Mouse (Mus musculus): Measurements from ENCODE around the gene Tspan9. TPM values are rescaled to one million over a fixed set of nuclear protein-coding genes. Genes with fewer than 3 reads are reported as not detected.

Gene Tspan9
- polyA plus RNA-seq, 1 experiment from 2014 or later, result 62.6 TPM

DNA sequence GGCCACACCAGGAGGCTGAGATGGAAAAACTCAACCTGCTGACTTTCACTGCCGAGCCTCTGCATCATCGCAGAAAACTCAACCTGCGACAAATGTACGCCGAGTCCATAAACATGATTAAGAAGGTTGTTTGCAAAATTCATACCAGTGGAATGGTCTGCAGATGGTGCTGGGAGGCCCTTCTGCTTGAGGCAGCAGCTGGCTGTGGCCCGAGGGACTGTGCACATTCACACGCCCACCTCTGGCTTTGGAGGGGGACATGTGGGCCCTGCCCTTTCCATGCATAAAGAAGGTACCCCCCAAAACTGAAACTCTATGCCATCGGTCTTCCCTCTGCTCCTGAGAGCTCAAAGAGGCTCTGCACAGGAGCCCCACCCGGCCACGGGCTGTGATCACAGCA is 141.3 kb downstream of the Tspan9 start:
- peaks cover 23% of the 10 kb centered on the region for H3K4me1 ChIP-seq (ENCODE audit: control insufficient read depth, insufficient read depth, low read depth, low read length)
- H3K4me3 ChIP-seq (ENCODE audit: low read length), result no peak overlapping the region
- no peak overlapping the region for H3K27ac ChIP-seq (ENCODE audit: low read depth, low read length)
- no peak overlapping the region for H3K9ac ChIP-seq (ENCODE audit: low read depth, low read length)
- ATAC-seq, result no peak
- no peaks in the 10 kb centered on the region for H3K27me3 ChIP-seq (replicated peaks; ENCODE audit: control insufficient read depth, insufficient read depth, low read length)
- H3K9me3 ChIP-seq (ENCODE audit: control insufficient read depth, low read length), result no peaks in the 10 kb centered on the region
- H3K4me2 ChIP-seq (ENCODE audit: low read length), result no peak overlapping the region
- 56% methylated on average over 10 of the region's 10 CpGs for WGBS
- no peaks in the 10 kb centered on the region for H3K36me3 ChIP-seq (ENCODE audit: control insufficient read depth, insufficient read depth, low read length)

DNA sequence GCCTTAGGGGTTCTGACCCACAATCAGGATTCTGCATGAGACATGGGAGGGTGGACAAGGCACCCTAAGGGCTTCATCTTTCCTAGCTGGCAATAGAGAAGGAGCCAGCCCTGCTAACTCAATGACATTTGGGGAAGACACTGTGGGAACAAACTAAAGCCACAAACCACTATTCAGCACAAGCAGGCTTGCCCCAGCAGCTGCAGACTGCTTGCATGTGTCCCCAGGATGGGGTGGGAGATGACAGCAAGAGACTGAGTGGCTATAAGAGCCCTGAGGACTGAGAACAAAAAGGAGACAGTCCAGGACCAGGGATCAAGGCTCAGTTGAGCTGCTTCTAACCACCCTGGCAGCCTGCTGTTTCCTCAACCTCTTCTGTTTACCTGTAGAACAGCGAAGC is 141.8 kb downstream of the Tspan9 start:
- H3K4me3 ChIP-seq (ENCODE audit: low read length), result no peak overlapping the region
- ATAC-seq, result no peak
- 50% methylated on average over 1 of the region's 1 CpGs for WGBS
- peaks cover 23% of the 10 kb centered on the region for H3K4me1 ChIP-seq (ENCODE audit: control insufficient read depth, insufficient read depth, low read depth, low read length)
- no peaks in the 10 kb centered on the region for H3K9me3 ChIP-seq (ENCODE audit: control insufficient read depth, low read length)
- no peaks in the 10 kb centered on the region for H3K27me3 ChIP-seq (replicated peaks; ENCODE audit: control insufficient read depth, insufficient read depth, low read length)
- no peaks in the 10 kb centered on the region for H3K36me3 ChIP-seq (ENCODE audit: control insufficient read depth, insufficient read depth, low read length)
- H3K27ac ChIP-seq (ENCODE audit: low read depth, low read length), result no peak overlapping the region
- no peak overlapping the region for H3K9ac ChIP-seq (ENCODE audit: low read depth, low read length)
- H3K4me2 ChIP-seq (ENCODE audit: low read length), result no peak overlapping the region

DNA sequence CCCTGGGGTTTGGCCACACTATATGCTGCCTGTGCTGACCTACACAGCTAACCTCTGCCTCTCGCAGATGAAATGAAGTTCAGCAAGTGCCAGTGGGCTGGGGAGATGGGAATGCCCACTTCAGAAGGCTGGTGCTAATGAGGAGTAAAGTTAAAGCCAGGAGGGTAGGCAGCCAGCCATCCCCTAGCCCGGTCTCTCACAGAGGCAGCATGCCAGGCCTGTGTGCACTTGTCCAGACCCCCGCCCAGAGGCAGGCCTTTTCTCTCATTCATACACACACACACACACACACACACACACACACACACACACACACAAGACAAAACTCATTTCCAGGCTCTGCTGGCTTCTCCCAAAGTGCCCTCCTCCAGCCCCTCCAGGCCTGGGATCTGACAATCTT is 142.6 kb downstream of the Tspan9 start:
- 65% methylated on average over 3 of the region's 3 CpGs for WGBS
- ATAC-seq, result peak; percentile 65; the same call in 1 of the 2 replicates

DNA sequence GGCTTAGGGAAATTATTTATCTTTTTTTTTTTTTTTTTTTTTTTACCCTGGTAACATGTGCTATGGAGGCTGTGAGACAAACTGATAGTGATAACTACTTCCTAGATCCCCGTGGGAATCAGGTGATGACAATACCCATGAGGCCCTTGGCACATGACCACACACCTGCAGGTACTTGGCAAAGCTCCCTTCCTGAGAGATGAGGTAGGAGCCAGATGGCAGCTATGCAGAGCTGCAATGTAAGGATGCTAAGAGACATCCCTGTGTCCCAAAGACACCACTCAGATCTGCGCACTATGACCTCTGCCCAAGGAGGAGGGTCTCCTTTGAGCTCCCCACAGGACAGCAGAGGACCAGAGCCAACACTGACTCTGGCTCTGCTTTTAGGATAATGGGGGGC is 144.3 kb downstream of the Tspan9 start:
- no peaks in the 10 kb centered on the region for H3K27me3 ChIP-seq (replicated peaks; ENCODE audit: control insufficient read depth, insufficient read depth, low read length)
- WGBS, result 79% methylated on average over 2 of the region's 2 CpGs

More for the DNA sequence above, 142.6 kb downstream of the Tspan9 start:
- H3K27ac ChIP-seq (ENCODE audit: low read depth, low read length), result no peak overlapping the region
- no peak overlapping the region for H3K4me3 ChIP-seq (ENCODE audit: low read length)
- no peak overlapping the region for H3K9ac ChIP-seq (ENCODE audit: low read depth, low read length)
- H3K9me3 ChIP-seq (ENCODE audit: control insufficient read depth, low read length), result no peaks in the 10 kb centered on the region
- no peaks in the 10 kb centered on the region for H3K27me3 ChIP-seq (replicated peaks; ENCODE audit: control insufficient read depth, insufficient read depth, low read length)
- no peaks in the 10 kb centered on the region for H3K36me3 ChIP-seq (ENCODE audit: control insufficient read depth, insufficient read depth, low read length)
- no peak overlapping the region for H3K4me2 ChIP-seq (ENCODE audit: low read length)
- H3K4me1 ChIP-seq (ENCODE audit: control insufficient read depth, insufficient read depth, low read depth, low read length), result peaks cover 23% of the 10 kb centered on the region

DNA sequence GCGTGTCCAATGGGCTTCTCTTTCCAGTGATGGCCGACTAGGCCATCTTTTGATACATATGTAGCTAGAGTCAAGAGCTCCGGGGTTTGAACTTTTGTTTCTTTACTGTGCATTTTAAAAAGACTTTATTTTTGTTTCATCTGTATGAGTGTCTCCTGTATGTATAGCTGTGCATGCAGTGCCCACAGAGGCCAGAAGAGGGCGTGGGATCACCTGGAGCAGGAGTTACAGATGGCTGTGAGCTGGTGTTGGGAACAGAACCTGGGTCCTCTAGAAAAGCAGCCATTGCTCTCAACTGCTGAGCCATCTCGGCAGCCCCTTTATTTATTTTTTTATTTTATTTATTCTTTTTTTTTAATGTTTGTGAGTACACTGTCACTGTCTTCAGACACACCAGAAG is 146.5 kb downstream of the Tspan9 start:
- Histone ChIP-seq H3K36me3 (ENCODE audit: control insufficient read depth, insufficient read depth, low read length) (no peaks in the 10 kb centered on the region), H3K4me1 (ENCODE audit: control insufficient read depth, insufficient read depth, low read depth, low read length) (peaks cover 7% of the 10 kb centered on the region), H3K27me3 (replicated peaks; ENCODE audit: control insufficient read depth, insufficient read depth, low read length) (no peaks in the 10 kb centered on the region), H3K9me3 (ENCODE audit: control insufficient read depth, low read length) (no peaks in the 10 kb centered on the region), H3K9ac (ENCODE audit: low read depth, low read length) (no peak overlapping the region), H3K4me3 (ENCODE audit: low read length) (no peak overlapping the region), H3K27ac (ENCODE audit: low read depth, low read length) (no peak overlapping the region), H3K4me2 (ENCODE audit: low read length) (no peak overlapping the region)
- ATAC-seq, result no peak
- 79% methylated on average over 4 of the region's 5 CpGs for WGBS

More for the DNA sequence above, 144.3 kb downstream of the Tspan9 start:
- Histone ChIP-seq H3K4me2 (ENCODE audit: low read length) (no peak overlapping the region), H3K4me3 (ENCODE audit: low read length) (no peak overlapping the region), H3K4me1 (ENCODE audit: control insufficient read depth, insufficient read depth, low read depth, low read length) (peaks cover 16% of the 10 kb centered on the region), H3K9me3 (ENCODE audit: control insufficient read depth, low read length) (no peaks in the 10 kb centered on the region), H3K27ac (ENCODE audit: low read depth, low read length) (no peak overlapping the region), H3K9ac (ENCODE audit: low read depth, low read length) (no peak overlapping the region), H3K36me3 (ENCODE audit: control insufficient read depth, insufficient read depth, low read length) (no peaks in the 10 kb centered on the region)
- no peak for ATAC-seq

DNA sequence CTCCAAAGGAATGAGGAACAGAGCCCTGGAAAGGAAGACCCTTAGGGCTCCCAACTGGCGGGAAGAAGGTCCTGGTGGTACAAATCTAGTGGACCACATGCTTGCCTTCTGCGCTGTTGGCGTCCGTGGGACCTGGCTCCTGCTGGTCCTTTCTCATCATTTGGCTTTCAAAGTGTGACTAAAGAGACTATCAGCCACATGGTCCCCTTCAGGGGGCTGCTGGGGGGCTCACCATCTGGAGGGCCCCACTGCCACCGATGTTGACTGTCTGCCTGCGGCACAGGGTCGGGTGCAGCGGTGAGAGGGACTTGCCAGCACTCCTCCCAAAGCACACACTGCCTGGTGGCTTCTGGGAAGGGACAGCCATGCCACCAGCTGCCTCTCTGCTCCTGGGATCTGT is 150.4 kb downstream of the Tspan9 start:
- Histone ChIP-seq H3K27me3 (replicated peaks; ENCODE audit: control insufficient read depth, insufficient read depth, low read length) (no peaks in the 10 kb centered on the region), H3K36me3 (ENCODE audit: control insufficient read depth, insufficient read depth, low read length) (no peaks in the 10 kb centered on the region), H3K9me3 (ENCODE audit: control insufficient read depth, low read length) (no peaks in the 10 kb centered on the region), H3K4me2 (ENCODE audit: low read length) (no peak overlapping the region), H3K4me3 (ENCODE audit: low read length) (no peak overlapping the region), H3K27ac (ENCODE audit: low read depth, low read length) (no peak overlapping the region), H3K9ac (ENCODE audit: low read depth, low read length) (no peak overlapping the region), H3K4me1 (ENCODE audit: control insufficient read depth, insufficient read depth, low read depth, low read length) (peaks cover 11% of the 10 kb centered on the region)
- ATAC-seq, result peak; percentile 24
- WGBS, result 56% methylated on average over 8 of the region's 8 CpGs

DNA sequence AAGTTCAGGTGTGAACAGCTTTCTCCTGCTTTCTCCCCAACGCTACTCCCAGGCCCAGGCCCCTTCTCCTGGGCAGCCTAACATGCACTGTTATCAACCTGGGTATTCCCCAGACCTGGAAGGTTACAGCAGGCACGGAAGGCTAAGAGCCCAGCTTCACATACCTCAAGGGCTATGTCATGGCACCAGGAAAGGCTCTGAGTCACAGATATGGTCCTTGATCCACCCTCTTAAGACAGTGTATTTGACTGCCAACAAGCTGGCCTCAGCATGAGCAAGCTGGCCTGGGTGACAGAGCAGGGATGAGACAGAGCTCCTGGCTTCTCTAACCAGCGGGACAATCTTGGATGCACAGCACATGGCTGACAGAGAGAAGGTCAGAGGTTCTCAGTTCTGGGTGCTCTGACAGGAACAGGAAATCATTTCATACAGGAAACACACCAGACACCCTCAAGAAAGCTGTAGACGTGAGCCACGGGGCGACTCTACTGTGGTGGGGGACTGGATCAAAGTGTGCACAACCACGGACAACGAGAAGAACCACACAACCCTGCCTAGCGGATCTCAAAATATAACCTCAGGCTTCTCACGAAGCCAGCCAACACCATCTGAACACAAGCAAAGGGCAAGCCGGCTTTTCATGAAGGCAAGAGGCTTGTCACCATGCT is 151.8 kb downstream of the Tspan9 start:
- no peak overlapping the region for H3K4me3 ChIP-seq (ENCODE audit: low read length)
- 90% methylated on average over 11 of the region's 11 CpGs for WGBS
- no peak overlapping the region for H3K27ac ChIP-seq (ENCODE audit: low read depth, low read length)
- H3K9me3 ChIP-seq (ENCODE audit: control insufficient read depth, low read length), result no peaks in the 10 kb centered on the region
- no peak overlapping the region for H3K9ac ChIP-seq (ENCODE audit: low read depth, low read length)
- peaks cover 11% of the 10 kb centered on the region for H3K4me1 ChIP-seq (ENCODE audit: control insufficient read depth, insufficient read depth, low read depth, low read length)
- H3K27me3 ChIP-seq (replicated peaks; ENCODE audit: control insufficient read depth, insufficient read depth, low read length), result no peaks in the 10 kb centered on the region
- no peak overlapping the region for H3K4me2 ChIP-seq (ENCODE audit: low read length)
- no peak for ATAC-seq
- H3K36me3 ChIP-seq (ENCODE audit: control insufficient read depth, insufficient read depth, low read length), result no peaks in the 10 kb centered on the region

DNA sequence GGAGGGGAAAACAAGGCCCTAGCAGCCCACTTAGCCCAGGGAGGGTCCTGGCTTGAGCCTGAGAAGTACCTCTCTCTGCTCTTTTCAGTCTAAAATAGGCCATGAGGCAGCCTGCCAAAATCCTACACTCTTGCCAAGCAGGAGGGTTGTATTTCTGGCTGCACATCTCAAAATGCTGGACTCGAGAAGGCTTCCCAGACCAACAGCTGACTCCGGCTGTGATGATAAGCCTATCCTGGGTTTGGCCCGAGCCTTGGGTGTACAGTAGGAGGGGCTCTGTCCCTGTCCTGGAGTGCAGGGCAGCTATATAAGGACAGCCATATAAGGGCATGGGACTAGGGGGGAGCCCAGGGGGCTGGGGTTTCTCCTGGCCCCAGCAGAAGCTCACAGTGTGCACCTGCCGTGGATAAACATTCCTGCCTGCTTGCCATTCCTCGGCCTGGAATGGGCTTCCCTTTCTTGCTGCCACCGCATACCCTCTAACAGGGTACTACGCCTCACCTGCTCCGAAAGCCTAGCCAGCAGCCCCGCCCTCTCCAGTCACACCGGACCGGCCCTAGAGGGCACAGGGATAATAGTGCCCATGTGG is 153.7 kb downstream of the Tspan9 start:
- H3K4me1 ChIP-seq (ENCODE audit: control insufficient read depth, insufficient read depth, low read depth, low read length), result peaks cover 15% of the 10 kb centered on the region
- H3K27me3 ChIP-seq (replicated peaks; ENCODE audit: control insufficient read depth, insufficient read depth, low read length), result no peaks in the 10 kb centered on the region
- no peak overlapping the region for H3K4me3 ChIP-seq (ENCODE audit: low read length)
- no peaks in the 10 kb centered on the region for H3K9me3 ChIP-seq (ENCODE audit: control insufficient read depth, low read length)
- no peak overlapping the region for H3K9ac ChIP-seq (ENCODE audit: low read depth, low read length)
- peak; percentile 81 for ATAC-seq
- peak overlapping the region; percentile 63 for H3K27ac ChIP-seq (ENCODE audit: low read depth, low read length)
- 56% methylated on average over 11 of the region's 11 CpGs for WGBS
- H3K36me3 ChIP-seq (ENCODE audit: control insufficient read depth, insufficient read depth, low read length), result no peaks in the 10 kb centered on the region
- H3K4me2 ChIP-seq (ENCODE audit: low read length), result no peak overlapping the region

DNA sequence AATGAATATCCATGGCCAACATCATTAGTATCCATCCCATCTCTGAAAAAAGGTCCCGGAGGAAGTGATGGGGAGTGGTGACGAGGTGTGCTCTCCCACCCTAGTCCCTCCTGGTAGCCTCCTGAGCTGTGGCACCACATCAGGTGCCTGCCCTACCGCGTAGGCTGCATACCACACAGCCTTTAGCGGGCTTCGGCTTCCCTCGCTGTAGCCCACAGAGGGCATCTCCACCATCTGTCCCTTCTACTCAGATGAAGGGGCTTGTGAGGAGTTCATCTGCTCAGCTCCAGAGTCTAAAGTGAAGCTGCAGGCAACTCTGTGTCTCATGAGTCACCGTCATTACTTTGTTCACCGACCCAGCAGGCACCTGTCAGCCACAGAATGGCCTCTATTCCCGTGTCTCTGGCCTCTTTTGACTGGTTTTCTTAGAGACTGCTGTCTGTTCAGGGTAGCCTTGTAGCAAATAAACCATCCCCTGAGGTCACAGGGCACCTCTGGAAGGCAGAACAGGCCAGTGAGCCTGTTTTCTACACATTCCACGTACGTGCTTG is 154.4 kb downstream of the Tspan9 start:
- no peak for ATAC-seq
- H3K9me3 ChIP-seq (ENCODE audit: control insufficient read depth, low read length), result no peaks in the 10 kb centered on the region
- H3K27me3 ChIP-seq (replicated peaks; ENCODE audit: control insufficient read depth, insufficient read depth, low read length), result no peaks in the 10 kb centered on the region
- no peak overlapping the region for H3K9ac ChIP-seq (ENCODE audit: low read depth, low read length)
- H3K4me1 ChIP-seq (ENCODE audit: control insufficient read depth, insufficient read depth, low read depth, low read length), result peaks cover 15% of the 10 kb centered on the region
- H3K4me3 ChIP-seq (ENCODE audit: low read length), result no peak overlapping the region
- H3K36me3 ChIP-seq (ENCODE audit: control insufficient read depth, insufficient read depth, low read length), result no peaks in the 10 kb centered on the region
- no peak overlapping the region for H3K4me2 ChIP-seq (ENCODE audit: low read length)
- peak overlapping the region; percentile 63 for H3K27ac ChIP-seq (ENCODE audit: low read depth, low read length)
- WGBS, result 62% methylated on average over 12 of the region's 12 CpGs
